Mouse (Mus musculus) spleen, adult 2 months (tissue): ENCODE measurements around the gene Mipol1.

Experiments
- CTCF ChIP-seq: fragments of 200-500 bp; IDR thresholded peaks from 2 replicates; pipeline ENCODE4 v1.5.1; 2011; ENCODE audit warnings: mild to moderate bottlenecking, inconsistent platforms; ENCODE audit not compliant: insufficient read depth, insufficient read length, insufficient replicate concordance; ENCODE audit errors: extremely low read depth
- POLR2A ChIP-seq: fragments of 200-500 bp; IDR thresholded peaks from 2 replicates; pipeline ENCODE4 v1.6.1; 2011; ENCODE audit warnings: low read depth, low read length, inconsistent platforms

GRCm38 (mm10) chr12:57534879-57535611 is 304.8 kb downstream of the Mipol1 start:
- TF ChIP-seq CTCF: no peak
- TF ChIP-seq POLR2A: no peak
